Mouse (Mus musculus): ENCODE measurements around the gene Mpp3.

DNA sequence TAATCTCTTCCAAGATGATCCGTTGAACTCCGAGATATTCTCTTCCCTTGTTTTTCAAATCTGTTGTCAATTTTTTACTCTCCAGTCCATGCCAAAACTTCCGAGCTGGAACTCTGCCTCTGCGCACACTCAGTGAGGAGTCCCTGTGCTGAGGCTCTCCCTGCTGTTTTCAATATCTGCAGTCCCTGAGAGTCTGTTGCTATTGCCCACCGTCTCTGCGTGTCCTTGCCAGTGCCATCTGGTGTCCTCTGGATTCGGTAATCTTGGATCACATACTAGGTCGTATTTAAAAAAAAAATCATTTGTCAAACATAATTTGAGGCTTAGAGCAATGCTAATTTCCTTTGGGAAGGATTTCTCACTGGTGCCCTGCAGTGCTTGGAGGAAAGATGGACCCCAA lies 6.6 kb upstream of the Mpp3 start:
- TF ChIP-seq EP300 (optimal IDR thresholded peaks at IDR 0.05): no peak
- no peak for TF ChIP-seq CTCF (IDR thresholded peaks at IDR 0.05; ENCODE audit: low read depth)

Data from stomach, postnatal 0 days (tissue).